Mouse (Mus musculus): ENCODE data around the gene 1110051M20Rik. TPM values are rescaled to one million over a fixed set of nuclear protein-coding genes. Genes with fewer than 3 reads are reported as not detected.

The 1110051M20Rik gene
- polyA plus RNA-seq, 1 experiment = 45.5 TPM

- no peak overlapping the region for H3K4me3 ChIP-seq
- no peak overlapping the region for H3ac ChIP-seq (ENCODE audit: control insufficient read depth, insufficient read length)
- no peak for TF ChIP-seq SRF (IDR thresholded peaks at IDR 0.05; ENCODE audit: control insufficient read depth, insufficient read length, low read depth)
- TF ChIP-seq POLR2A (IDR thresholded peaks at IDR 0.05; ENCODE audit: insufficient read length, low read depth) = no peak
- TF ChIP-seq USF1 (IDR thresholded peaks at IDR 0.05; ENCODE audit: low read depth) = no peak
- TF ChIP-seq POLR2AphosphoS2 (IDR thresholded peaks at IDR 0.05; ENCODE audit: insufficient read length, low read depth) = no peak
- no peak for TF ChIP-seq CEBPB (IDR thresholded peaks at IDR 0.05; ENCODE audit: insufficient read depth, poor library complexity, severe bottlenecking)
- no peak for TF ChIP-seq MAX (IDR thresholded peaks at IDR 0.05; ENCODE audit: low read depth)
- TF ChIP-seq E2F4 (IDR thresholded peaks at IDR 0.05; ENCODE audit: insufficient read depth) = no peak
- no peak for TF ChIP-seq MYOG (IDR thresholded peaks at IDR 0.05; ENCODE audit: control insufficient read depth in 1 of 3, insufficient read depth in 1 of 3, insufficient read length in 2 of 3, low read depth in 2 of 3)
- no peak for TF ChIP-seq MYOD1 (IDR thresholded peaks at IDR 0.05; ENCODE audit: control insufficient read depth in 1 of 3, insufficient read length in 2 of 3, low read depth in 2 of 3)
- no peaks in the 10 kb centered on the region for H3K27me3 ChIP-seq (ENCODE audit: control insufficient read depth, insufficient read depth, insufficient read length)
- H3K4me2 ChIP-seq (ENCODE audit: low read depth) = peak overlapping the region; percentile 44
- peaks cover 42% of the 10 kb centered on the region for H3K79me2 ChIP-seq (ENCODE audit: control insufficient read depth, insufficient read depth)
- no peaks in the 10 kb centered on the region for H3K36me3 ChIP-seq (ENCODE audit: control insufficient read depth, insufficient read depth)
Measured at GRCm38 (mm10) chr2:91462196-91462595, 17.7 kb upstream of the 1110051M20Rik start.

- Histone ChIP-seq H3K36me3 (ENCODE audit: control insufficient read depth, insufficient read depth) (no peaks in the 10 kb centered on the region), H3ac (ENCODE audit: control insufficient read depth, insufficient read length) (no peak overlapping the region), H3K79me2 (ENCODE audit: control insufficient read depth, insufficient read depth) (peaks cover 38% of the 10 kb centered on the region), H3K27me3 (ENCODE audit: control insufficient read depth, insufficient read depth, insufficient read length) (no peaks in the 10 kb centered on the region), H3K4me3 (no peak overlapping the region), H3K4me2 (ENCODE audit: low read depth) (peak overlapping the region; percentile 44)
- TF ChIP-seq USF1 (IDR thresholded peaks at IDR 0.05; ENCODE audit: low read depth) (no peak), POLR2AphosphoS2 (IDR thresholded peaks at IDR 0.05; ENCODE audit: insufficient read length, low read depth) (no peak), CEBPB (IDR thresholded peaks at IDR 0.05; ENCODE audit: insufficient read depth, poor library complexity, severe bottlenecking) (no peak), MAX (IDR thresholded peaks at IDR 0.05; ENCODE audit: low read depth) (no peak), MYOG (IDR thresholded peaks at IDR 0.05; ENCODE audit: control insufficient read depth in 1 of 3, insufficient read depth in 1 of 3, insufficient read length in 2 of 3, low read depth in 2 of 3) (no peak), REST (IDR thresholded peaks at IDR 0.05; ENCODE audit: insufficient read depth, insufficient read length) (no peak), POLR2A (IDR thresholded peaks at IDR 0.05; ENCODE audit: insufficient read length, low read depth) (no peak), TCF3 (IDR thresholded peaks at IDR 0.05; ENCODE audit: insufficient read length, low read depth) (no peak), SRF (IDR thresholded peaks at IDR 0.05; ENCODE audit: control insufficient read depth, insufficient read length, low read depth) (no peak), TCF12 (IDR thresholded peaks at IDR 0.05; ENCODE audit: insufficient read depth, poor library complexity, severe bottlenecking) (no peak)
Measured at GRCm38 (mm10) chr2:91461341-91461740, 16.8 kb upstream of the 1110051M20Rik start.

- peak in 2 of 3 experiments; percentile 36 to 90 for TF ChIP-seq MYOD1 (IDR thresholded peaks at IDR 0.05; ENCODE audit: control insufficient read depth in 1 of 3, insufficient read length in 2 of 3, low read depth in 2 of 3)
- peak in 2 of 3 experiments; percentile 43 to 73 for TF ChIP-seq MYOG (IDR thresholded peaks at IDR 0.05; ENCODE audit: control insufficient read depth in 1 of 3, insufficient read depth in 1 of 3, insufficient read length in 2 of 3, low read depth in 2 of 3)
- no peak for TF ChIP-seq E2F4 (IDR thresholded peaks at IDR 0.05; ENCODE audit: insufficient read depth)
- peaks cover 38% of the 10 kb centered on the region for H3K79me2 ChIP-seq (ENCODE audit: control insufficient read depth, insufficient read depth)
- H3K4me3 ChIP-seq = no peak overlapping the region
Measured at GRCm38 (mm10) chr2:91460771-91461170, 16.3 kb upstream of the 1110051M20Rik start.

GRCm38 (mm10) chr2:91460076-91460475 is 15.6 kb upstream of the 1110051M20Rik start:
- H3K4me2 ChIP-seq (ENCODE audit: low read depth) = no peak overlapping the region
- TF ChIP-seq CEBPB (IDR thresholded peaks at IDR 0.05; ENCODE audit: insufficient read depth, poor library complexity, severe bottlenecking) (peak; percentile 47; the same call in 1 of the 2 replicates), MYOD1 (IDR thresholded peaks at IDR 0.05; ENCODE audit: control insufficient read depth in 1 of 3, insufficient read length in 2 of 3, low read depth in 2 of 3) (no peak)
- H3K27me3 ChIP-seq (ENCODE audit: control insufficient read depth, insufficient read depth, insufficient read length) = no peaks in the 10 kb centered on the region
- no peaks in the 10 kb centered on the region for H3K36me3 ChIP-seq (ENCODE audit: control insufficient read depth, insufficient read depth)
- peaks cover 38% of the 10 kb centered on the region for H3K79me2 ChIP-seq (ENCODE audit: control insufficient read depth, insufficient read depth)
- no peak overlapping the region for H3ac ChIP-seq (ENCODE audit: control insufficient read depth, insufficient read length)
- no peak overlapping the region for H3K4me3 ChIP-seq

More at GRCm38 (mm10) chr2:91460771-91461170, 16.3 kb upstream of the 1110051M20Rik start:
- Histone ChIP-seq H3K4me2 (ENCODE audit: low read depth) (peak overlapping the region; percentile 44), H3K27me3 (ENCODE audit: control insufficient read depth, insufficient read depth, insufficient read length) (no peaks in the 10 kb centered on the region), H3ac (ENCODE audit: control insufficient read depth, insufficient read length) (no peak overlapping the region), H3K36me3 (ENCODE audit: control insufficient read depth, insufficient read depth) (no peaks in the 10 kb centered on the region)

- peak overlapping the region; percentile 61 for H3ac ChIP-seq (ENCODE audit: control insufficient read depth, insufficient read length)
- peak overlapping the region; percentile 93 for H3K4me2 ChIP-seq (ENCODE audit: low read depth)
- TF ChIP-seq MYOG (IDR thresholded peaks at IDR 0.05; ENCODE audit: control insufficient read depth in 1 of 3, insufficient read depth in 1 of 3, insufficient read length in 2 of 3, low read depth in 2 of 3) (no peak), POLR2AphosphoS2 (IDR thresholded peaks at IDR 0.05; ENCODE audit: insufficient read length, low read depth) (no peak), MYOD1 (IDR thresholded peaks at IDR 0.05; ENCODE audit: control insufficient read depth in 1 of 3, insufficient read length in 2 of 3, low read depth in 2 of 3) (no peak), REST (IDR thresholded peaks at IDR 0.05; ENCODE audit: insufficient read depth, insufficient read length) (no peak), TCF12 (IDR thresholded peaks at IDR 0.05; ENCODE audit: insufficient read depth, poor library complexity, severe bottlenecking) (no peak), USF1 (IDR thresholded peaks at IDR 0.05; ENCODE audit: low read depth) (no peak), CEBPB (IDR thresholded peaks at IDR 0.05; ENCODE audit: insufficient read depth, poor library complexity, severe bottlenecking) (no peak), POLR2A (IDR thresholded peaks at IDR 0.05; ENCODE audit: insufficient read length, low read depth) (no peak), SRF (IDR thresholded peaks at IDR 0.05; ENCODE audit: control insufficient read depth, insufficient read length, low read depth) (no peak), TCF3 (IDR thresholded peaks at IDR 0.05; ENCODE audit: insufficient read length, low read depth) (no peak), E2F4 (IDR thresholded peaks at IDR 0.05; ENCODE audit: insufficient read depth) (no peak), MAX (IDR thresholded peaks at IDR 0.05; ENCODE audit: low read depth) (no peak)
- peak overlapping the region; percentile 73 for H3K4me3 ChIP-seq
- peaks cover 34% of the 10 kb centered on the region for H3K79me2 ChIP-seq (ENCODE audit: control insufficient read depth, insufficient read depth)
- no peaks in the 10 kb centered on the region for H3K36me3 ChIP-seq (ENCODE audit: control insufficient read depth, insufficient read depth)
- H3K27me3 ChIP-seq (ENCODE audit: control insufficient read depth, insufficient read depth, insufficient read length) = no peaks in the 10 kb centered on the region
Measured at GRCm38 (mm10) chr2:91458673-91459391, 14.3 kb upstream of the 1110051M20Rik start.
